Mouse (Mus musculus) urinary bladder, postnatal 4 days (tissue): ENCODE results near the gene Tas1r1.

Experiments
- DNase-seq, 2 experiments: peaks; one replicate each; pipeline ENCODE4 v3.0.0; 2021 to 2022; ENCODE audit warnings: low spot score in 2 of 2

Gene Tas1r1

DNA sequence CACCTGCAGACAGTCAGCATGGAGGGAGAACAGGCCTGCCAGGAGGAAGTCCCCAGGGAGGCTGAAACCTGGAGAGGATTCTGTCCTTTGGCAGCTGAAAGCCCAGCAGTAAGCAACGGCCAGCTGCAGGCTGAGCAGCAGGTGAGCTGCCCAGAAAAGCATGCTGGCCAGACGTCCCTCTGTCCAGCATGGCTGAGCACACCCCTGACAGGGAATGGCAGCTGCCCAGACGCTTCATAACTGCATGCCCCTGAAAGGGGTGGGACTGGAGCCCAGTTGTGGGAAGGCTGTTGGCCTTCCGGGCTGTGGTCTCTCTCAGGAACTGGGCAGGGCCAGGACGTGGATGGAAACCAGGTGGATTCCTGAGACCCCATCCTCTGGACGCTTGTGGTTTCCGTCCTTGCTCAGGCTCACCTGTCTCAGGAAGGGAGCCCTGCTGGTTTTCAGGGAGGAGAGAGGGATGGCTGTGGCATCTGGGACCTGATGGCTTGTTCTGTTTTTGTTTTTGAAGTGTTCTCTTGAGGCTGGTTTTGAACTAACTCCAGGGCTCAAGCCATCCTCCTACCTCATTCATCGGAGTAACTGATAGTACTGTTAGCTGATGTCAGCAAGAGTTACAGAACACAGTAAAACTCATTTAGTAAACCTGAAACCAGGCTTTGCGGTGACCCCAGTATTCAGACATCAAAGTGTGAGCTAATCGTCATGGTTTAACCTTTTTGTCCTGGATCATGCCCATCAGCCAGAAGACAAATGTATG is at the start of gene Tas1r1:
Tas1r1 (minus strand) TSS at position 344 of the 760 bp plus-strand sequence.
- no peak for DNase-seq

DNA sequence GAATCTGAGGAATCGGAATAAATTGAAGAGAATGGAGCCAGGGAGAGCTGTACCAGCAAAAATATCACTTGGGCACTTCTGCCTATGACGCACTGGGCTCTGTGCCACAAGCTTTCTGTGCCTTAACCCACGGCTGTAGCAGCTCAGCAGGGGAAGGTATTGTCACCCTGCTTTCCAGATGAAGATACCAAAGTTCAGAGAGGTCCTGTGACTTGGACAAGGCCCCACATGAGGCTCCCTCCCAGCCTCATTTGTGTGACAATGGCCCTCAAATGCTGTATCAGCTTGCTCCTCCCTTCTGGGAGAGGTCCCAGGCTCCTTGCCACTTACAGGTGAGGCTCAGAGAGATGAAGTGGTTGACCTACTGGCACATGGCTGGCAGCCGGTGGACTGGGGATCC is 49.8 kb upstream of the Tas1r1 start:
- DNase-seq, result no peak

DNA sequence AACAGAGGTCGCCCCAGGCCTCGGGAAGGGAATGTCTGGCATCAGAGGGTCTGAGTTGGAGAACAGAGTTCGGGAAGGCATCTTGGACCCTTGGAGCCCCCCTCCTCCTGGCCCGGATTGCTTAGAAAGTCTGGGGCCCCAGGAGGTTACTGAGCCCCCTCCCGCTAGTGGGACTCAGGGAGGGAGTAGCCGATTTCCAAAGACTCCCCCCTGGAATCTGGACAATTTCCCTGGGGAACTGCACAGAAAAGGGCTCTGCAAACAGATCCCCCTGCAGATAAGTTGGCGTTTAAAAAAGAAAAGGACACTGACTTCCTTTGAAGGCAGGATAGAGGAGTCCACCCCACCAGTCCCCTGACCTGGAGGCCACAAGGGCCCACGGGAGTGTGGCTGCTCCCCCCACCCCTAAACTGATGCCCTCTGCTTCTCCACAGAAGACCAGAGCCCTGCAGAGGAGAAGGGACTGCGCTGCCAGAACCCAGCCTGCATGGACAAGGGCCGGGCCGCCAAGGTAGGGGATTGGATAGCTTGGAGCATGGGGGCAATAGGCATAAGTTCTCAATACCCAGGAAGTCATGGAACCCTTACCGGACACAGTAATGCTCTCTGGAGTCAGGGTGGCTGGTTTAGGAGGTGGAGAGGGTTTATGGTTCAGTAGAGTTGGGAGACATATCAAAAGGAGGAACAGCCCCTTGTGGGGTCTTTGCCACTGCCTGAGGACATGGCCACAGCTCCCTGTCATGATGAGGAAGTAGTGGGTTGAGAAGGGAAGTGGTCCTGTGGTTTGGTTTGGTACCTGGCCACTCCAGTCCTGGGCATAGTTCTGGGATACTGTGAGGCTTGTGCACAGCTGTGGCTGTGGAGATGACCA is 49.1 kb upstream of the Tas1r1 start:
- DNase-seq, result no peak

DNA sequence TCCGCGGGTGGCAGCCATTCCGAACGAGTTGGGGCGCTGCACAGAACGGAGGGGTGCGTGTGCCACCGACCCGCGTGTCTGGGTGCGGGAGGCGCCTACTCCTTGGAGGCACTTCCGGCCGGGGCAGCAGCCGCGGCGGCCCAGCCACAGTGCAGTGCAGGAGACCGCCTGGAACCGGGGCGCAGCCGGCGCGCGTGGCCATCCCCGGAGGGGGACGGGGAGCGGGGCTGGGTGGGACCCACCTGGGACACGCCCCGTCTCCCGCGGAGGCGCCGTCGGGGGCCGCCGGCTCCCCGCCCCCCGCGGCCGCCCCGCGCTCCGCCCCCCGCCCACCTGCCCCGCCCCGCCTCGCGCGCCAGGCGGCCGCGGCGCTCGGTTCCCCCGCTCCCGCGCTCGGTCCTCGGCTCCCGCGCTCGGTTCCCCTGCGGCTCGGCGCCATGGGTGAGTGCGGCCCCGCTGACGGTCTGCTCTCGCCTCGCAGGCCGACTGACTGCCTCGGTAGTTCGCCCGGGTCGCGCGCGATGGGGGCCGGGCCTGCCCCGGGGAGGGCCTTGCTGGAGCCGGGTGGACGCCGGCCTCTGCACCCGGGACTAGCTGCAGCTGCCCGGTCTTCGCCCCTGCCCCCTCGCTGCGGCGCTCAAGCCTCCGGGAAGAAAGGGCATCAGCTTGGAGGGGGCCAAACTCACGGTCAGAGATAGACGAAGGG is 48.3 kb upstream of the Tas1r1 start:
- peak in 1 of 2 experiments; percentile 60 for DNase-seq

DNA sequence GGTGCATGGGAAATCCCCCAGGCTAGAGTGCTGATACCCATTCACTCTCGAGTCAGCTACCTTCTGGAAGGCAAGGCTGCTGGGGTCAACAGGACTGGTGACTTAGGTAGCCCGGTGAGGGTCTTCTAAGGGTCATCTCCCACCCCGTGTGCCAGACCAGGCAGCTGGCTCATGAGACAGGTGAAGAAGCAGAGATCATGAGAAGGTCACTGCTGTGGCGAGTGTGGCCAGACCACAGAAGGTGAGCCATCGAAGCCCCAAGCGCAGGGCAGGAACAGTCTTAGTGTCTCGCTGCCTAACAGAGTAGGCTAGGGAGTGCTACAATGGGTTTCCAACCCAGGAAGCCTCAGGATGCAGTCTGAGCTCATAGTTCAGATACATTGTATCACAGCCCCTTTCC is 46.2 kb upstream of the Tas1r1 start:
- no peak for DNase-seq

DNA sequence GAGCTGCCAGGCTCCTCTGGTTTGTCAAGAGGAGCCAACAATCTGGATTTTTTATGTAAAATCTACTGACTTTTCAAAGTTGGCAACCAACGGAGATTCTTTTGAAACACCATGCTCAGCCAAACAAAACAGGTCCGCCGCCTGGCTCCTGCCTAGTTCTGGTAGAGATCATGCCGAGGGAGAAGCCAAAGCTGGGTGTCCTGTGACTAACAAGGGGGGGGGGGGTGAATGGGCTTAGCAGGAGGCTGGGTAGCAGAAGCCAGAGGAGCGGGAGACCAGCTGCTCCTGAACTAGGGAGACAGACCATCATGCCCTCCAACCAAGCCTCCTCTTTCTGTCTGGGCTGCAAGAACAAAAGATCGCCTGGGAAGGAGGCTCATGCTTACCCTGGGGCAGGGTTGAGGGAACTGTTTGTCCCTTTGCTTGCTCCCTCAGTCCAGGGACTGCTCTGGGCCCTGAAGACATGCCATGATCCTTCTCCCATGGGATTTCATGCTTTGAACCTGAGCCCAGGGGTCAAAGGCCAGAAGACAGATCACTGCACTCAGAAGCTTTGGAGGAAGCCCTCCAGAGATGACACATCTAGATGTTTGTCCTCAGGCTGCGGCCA is 45.3 kb upstream of the Tas1r1 start:
- DNase-seq, result no peak

DNA sequence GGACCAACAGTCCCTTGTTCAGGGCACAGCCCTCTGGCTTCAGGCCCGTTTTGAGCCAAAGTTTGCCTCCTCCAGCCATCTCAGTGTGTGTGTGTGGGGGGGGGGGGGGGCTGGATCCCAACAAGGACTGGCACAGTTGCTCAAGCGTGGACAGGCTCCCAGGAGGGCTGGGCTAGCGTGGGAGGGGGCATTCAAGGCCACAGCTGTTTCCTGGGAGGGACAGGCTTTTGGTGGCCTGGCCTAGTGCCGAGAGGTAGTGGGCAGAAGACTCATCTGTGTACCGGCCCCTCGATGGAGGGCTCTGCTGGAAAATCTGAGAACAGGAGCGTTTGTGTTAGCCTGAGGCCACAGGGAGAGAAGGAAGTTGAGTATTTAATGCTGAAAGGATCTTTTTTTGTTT is 41.6 kb upstream of the Tas1r1 start:
- no peak for DNase-seq

DNA sequence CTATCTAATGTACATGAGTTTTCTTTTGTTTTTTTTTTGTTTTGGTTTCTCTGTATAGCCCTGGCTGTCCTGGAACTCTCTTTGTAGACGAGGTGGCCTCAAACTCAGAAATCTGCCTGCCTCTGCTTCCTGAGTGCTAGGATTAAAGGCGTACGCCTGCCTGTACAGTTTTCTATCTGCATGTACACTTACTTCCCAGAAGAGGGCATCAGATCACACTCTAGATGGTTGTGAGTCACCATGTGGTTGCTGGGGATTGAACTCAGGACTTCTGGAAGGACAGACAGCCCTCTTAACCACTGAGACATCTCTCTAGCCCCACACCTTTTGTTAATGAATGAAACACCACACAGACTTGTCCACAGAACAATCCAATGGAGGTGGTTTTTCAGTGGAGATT is 40.9 kb upstream of the Tas1r1 start:
- no peak for DNase-seq

DNA sequence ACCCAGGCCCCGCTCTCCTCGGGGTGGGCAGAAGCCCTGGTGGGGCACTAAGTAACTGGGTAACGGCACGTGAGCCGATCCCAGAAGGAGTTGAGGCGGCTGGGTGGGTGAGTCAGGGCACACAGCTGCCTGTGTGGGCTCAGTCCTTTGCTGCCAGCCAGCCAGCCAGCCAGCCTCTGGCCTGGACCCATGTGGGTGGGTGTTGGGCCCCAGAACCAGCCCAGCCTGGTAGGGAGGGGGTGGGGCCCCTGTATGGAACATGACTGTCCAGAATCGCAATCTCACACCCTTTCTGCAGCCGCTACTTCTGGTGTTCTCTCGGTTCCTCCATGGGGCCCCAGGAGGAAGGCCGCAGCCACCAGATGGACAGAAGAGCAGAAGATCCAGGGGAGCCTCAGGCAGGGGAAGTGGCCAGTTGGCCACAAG is 39.8 kb upstream of the Tas1r1 start:
- no peak for DNase-seq

DNA sequence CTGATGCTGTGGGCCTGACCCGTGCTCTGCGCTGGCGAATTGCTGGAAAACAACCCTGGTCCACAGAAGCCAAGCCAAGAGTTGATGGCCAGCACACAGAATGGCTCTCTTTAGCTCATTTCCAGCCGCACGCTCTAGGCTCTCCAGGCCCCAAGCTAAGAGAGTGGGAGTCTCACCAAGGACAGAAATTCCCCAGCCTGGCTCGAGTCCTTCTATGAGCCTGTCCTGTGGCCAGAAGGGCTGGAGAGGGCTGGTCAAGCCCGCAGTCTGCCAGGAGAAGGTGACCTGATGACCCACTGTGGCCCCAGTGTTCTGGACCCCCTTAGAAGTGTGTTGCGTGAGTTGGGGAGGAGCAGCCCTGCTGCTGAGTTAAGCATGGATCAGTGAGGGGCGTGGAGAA is 38.8 kb upstream of the Tas1r1 start:
- no peak for DNase-seq

DNA sequence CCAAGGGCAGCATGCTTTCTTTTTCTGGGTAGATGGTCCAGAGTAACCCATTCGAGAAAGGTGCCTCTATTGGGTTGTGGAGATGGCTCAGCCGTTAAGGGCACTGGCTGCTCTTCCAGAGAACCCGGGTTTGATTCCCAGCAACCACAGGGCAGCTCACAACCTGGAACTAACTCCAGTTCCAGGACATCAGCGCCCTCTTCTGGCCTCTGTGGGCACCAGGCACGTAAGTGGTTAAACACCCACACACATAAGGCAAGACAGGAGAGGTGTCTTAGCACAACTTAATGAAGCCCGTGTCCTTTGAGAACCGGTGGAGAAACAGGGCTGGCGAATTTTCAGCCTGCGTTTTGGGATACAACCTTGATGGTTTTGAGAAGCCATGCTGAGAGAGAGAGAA is 36.2 kb upstream of the Tas1r1 start:
- DNase-seq, result no peak

DNA sequence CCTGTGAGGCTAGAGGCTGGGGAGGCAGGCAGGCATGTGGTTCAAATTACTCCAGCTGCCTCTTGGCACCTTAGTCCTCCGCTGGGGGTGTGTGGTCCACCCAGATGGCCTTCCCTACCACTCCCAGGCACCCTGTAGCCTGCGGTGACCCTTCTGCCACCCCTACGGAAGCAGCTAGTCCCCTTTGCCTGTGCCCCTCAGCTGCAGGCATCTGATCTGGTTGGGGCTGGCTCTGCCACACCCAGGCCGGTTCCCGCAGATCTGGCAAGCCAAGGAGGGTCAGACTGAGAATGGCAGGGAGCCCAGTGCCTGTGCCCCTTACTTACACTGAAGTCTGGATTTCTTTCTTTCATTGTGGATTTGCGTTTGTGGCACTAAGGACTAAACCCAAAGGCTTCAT is 35.3 kb upstream of the Tas1r1 start:
- DNase-seq, result no peak

DNA sequence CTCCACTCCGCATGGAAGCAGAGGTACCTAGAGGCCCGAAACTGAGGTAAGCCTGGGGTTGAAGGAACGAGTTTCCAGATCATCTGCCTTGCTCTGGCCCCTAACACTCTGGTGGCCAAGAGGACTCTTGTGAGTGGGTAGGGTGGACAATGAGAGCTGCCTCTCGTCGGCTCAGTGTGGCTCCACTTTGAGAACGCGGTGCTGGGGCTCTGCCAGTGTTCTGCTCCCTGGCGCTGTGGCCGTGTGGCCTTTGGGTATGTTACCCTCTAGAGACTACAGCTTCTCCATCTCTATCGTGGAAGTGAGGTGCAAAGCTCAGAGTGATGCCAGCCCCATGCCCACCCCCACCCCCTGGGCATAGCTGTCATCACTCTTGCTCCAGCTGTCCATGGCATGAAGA is 34.3 kb upstream of the Tas1r1 start:
- no peak for DNase-seq

DNA sequence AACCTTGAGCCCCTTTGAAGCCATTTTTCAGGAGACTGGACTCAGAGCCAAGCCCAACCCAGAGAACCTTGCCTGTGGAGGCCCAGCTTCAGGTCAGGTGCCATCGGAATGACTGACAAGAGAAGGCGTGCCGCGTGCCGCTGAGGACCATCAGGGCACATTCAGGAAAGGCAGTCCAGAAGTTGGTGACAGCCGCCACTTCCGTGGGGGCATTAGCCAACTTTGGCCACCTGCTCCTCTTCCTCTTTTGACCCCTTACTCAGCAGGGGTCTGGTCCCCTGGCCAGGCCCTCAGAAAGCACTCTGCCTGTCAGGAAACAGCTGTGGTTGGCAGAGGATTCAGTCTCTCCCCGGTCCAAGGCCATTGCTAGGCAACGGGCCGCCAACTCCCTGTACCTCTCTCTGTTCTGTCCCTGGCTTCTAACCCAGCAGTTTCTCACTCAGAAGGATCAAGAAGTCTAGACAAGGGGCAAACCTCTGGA is 33.8 kb upstream of the Tas1r1 start, which contains the start of gene Plekhg5:
Plekhg5 (plus strand) TSS at position 378 of the 481 bp plus-strand sequence.
- DNase-seq, result no peak

DNA sequence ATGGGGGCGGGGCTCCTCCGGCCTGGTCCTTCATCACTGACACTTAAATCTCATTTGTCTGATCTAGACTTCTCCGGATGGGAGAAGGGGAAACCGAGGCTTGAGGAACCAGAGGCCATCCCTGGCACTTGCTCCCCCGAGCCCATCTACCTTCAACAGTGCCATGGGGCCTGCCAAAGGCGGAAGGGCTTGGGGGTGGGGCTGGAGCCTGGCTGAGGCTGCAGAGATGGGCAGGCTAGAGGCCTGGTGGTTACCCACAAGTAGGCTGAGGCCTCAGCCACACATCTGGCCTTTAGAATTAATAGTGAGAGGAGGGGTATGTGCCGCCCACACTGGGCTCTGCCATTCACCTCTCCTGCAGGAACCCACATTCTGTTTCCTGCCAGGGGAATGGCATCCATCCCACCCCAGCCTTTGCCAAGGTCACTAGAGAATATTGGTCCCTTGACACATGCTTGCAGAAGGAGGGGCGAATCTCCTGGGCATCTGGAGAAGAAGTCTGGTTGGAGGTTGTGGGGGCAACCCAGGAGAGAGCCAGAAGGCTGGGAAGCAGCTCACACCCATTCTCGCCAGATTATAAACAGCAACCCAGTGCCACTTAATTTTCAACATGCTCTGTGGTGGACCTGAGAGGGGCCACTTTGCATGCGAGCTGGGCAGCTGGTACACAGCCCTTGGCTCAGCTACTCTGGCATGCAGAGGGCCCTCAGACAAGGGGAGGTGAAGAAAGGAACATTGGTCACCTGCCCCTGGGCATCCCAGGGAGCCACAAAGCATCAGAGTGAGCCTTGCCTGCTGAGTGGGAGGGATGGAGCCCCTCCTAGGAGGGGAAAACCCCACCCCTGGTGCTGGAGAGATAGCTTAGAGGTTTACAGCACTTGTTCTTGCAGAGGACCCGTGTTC is 32.4 kb upstream of the Tas1r1 start:
- DNase-seq, result no peak

DNA sequence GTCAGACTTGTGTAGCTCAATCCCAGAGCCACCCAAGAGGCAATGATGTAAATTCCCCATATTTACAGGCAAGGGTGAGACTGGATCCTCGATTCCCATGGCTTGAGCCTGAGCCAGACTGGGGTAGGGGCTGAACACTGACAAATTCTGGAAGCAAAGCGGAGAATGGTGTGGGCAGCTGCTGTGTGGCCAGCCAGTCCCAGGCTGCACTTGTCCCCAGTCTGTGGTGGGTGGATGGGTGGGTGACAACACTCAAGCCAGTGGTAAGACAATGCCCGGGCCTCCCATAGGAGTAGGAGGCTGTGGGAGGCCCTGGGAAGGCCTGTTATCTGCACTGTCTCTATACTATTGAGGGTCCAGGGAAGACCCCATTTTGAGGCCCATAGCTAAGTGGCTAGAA is 30.9 kb upstream of the Tas1r1 start:
- DNase-seq, result no peak

DNA sequence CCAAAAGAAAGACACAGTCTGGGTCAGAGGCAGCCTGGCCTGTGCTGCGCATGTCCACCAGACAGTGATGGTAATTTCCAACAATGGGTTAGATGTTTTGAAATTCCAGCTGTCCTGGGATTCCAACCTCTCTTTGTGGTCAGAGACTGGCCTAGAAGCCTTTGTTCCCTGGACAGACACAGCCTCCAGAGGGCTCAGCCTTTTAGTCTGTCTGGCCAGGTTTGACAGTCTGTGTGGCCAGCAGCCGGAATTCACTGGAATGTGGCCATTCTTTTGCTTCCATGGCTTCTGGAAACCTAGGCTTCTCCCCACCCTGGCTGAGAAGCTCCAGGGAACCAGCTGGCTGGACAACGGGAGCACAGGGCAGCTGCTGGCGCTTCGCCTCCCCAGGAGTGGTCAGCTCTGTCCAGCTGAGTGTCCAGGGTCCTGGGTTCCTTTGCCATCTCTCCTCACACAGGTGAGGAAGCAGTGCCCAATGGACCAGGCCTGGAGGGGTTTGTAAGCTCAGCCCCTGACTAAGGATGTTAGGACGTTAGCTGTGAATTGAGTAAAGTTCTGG is 29.9 kb upstream of the Tas1r1 start:
- no peak for DNase-seq

DNA sequence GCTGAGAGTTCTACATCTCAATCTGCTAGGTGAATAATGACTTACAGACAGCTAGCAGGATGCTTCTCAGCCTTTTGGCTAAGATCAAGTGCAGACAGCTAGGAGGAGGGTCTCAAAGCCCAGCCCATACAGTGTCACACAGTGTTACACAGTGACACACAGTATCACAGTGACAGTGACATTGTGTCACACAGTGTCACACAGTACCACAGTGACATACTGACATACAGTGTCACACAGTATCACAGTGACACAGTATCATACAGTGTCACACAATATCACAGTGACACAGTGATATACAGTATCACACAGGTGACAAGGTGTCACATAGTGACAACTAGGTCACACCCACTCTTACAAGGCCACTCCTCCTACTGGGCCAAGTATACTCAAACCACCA is 28.9 kb upstream of the Tas1r1 start:
- DNase-seq, result no peak

DNA sequence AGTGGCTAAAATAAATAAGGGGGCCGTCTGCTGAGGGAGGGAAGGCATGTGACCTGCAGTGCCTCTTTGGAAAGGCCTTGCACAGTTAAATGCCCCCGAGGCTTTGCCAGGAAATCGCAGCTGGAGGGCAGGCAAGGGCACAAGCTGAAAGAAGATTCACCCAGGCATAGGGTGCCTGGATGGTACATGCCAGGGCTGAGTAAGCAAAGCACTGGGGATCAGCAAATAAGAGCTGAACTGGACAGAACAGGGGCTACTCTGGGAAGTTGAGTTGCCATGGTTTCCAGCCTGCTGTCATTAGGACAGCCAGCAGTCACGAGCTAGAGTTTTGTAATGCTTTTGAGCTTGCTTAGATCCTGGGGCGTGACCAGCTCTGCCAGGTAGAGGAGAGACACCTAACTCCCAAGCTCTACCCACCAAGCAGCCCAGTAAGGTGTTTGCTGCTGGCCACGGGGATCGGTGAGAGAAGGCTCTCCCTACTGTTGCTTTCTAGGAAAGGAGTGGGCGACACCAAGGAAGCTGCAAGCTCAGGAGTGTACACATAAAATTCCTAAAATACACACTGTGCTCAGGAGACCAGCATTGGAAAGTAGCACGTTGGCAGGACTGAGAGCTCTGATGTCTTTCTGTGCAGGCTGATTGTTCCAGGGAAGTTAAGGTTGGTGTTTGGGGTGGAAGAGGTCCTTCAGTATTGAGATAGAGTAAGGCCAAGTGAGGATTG is 24.2 kb upstream of the Tas1r1 start:
- DNase-seq, result no peak

DNA sequence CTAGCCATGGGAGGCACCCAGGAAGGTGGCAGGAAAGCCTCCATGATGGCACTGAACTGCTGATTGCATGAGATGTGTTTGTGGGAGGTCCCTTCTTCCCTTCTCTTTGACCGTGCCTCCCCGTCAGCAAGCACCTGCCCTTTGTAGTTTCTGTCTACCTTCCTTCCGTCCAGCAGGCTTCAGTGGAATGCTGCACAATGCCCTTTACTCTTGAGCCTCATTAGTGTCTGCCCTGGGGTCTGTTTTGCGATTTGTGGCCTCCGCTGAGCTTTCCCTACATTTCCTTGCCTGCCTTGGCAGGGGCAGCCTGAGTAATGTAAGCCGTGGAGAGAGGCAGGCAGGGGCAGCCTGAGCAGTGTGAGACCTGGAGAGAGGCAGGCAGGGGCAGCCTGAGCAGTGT is 6.2 kb upstream of the Tas1r1 start:
- no peak for DNase-seq
